8 mouse cellular contexts compared by ENCODE assay signal in genomic region chr4:3412323-3412722, GRCm38 (mm10).
DNase-seq lines count a peak whose midpoint lies in the region; ATAC-seq and TF ChIP-seq lines count a peak whose summit lies in the region.
"Not testable (repeated sequence)": the region's sequence is repeated elsewhere in the genome, so short reads cannot be mapped to it uniquely, and the experiment has no call there.

No protein-coding gene starts in this region.

- ATAC-seq in activated CD4-positive, CD25-positive, alpha-beta regulatory T cell, adult 4 months, result peak; percentile 19
- peak; percentile 65 for ATAC-seq in common myeloid progenitor, adult 5-6 weeks (replicated peaks; ENCODE audit: low read depth, poor library complexity, severe bottlenecking)
- ATAC-seq in granulocyte monocyte progenitor cell, adult 5-6 weeks (replicated peaks; ENCODE audit: poor library complexity, severe bottlenecking), result peak; percentile 63; the same call in 1 of the 2 replicates
- peak; percentile 37 to 55; a peak in 3 of 4 replicates for ATAC-seq in hematopoietic stem cell, adult 5-6 weeks (replicated peaks in 1 of 2; ENCODE audit: insufficient read depth in 1 of 2, low FRiP score in 2 of 2, low TSS enrichment in 1 of 2, low read depth in 1 of 2, poor library complexity in 2 of 2, severe bottlenecking in 2 of 2)
- ATAC-seq in megakaryocyte progenitor cell, adult 5-6 weeks (replicated peaks; ENCODE audit: poor library complexity), result peak; percentile 64

- TF ChIP-seq EP300 in CH12.LX (IDR thresholded peaks at IDR 0.05; ENCODE audit: low read length), result not testable (repeated sequence)

- peaks cover 4 to 19% of the 10 kb centered on the region in 2 experiments; a peak in 2 of 4 replicates for H3K4me1 ChIP-seq in CH12.LX (ENCODE audit: control insufficient read depth in 1 of 2, insufficient read depth in 2 of 2)

- H3K79me2 ChIP-seq in CH12.LX (replicated peaks; ENCODE audit: control insufficient read depth, extremely low read depth, insufficient read depth, poor library complexity, severe bottlenecking), result not testable (repeated sequence)

- H3K9me3 ChIP-seq in CH12.LX (replicated peaks; ENCODE audit: low read length), result not testable (repeated sequence)

- in situ Hi-C loops in CH12.LX (cut with MboI; ENCODE audit: low pct_ligation_motif_present, low pct_unique_long_range_greater_than_20kb, low sequenced_read_pairs), result loop anchor here (25.0 kb wide), 1 partner anchor 175 kb away; no protein-coding TSS in a partner anchor

- TF ChIP-seq RAD21 in CH12.LX (IDR thresholded peaks at IDR 0.05; ENCODE audit: low read depth, low read length), result not testable (repeated sequence)

- peak; percentile 16 for DNase-seq in CH12.LX (ENCODE audit: extremely low read depth)
- peak; percentile 9 for DNase-seq in ZHBTc4 (ENCODE audit: low read depth, low spot score)
- DNase-seq in induced T-regulatory cell, adult 2 months (ENCODE audit: low read depth), result peak; percentile 3

- H3K9ac ChIP-seq in CH12.LX (ENCODE audit: insufficient read depth, low read depth), result not testable (repeated sequence)

- not testable (repeated sequence) for H3K36me3 ChIP-seq in CH12.LX (replicated peaks in 1 of 2; ENCODE audit: control insufficient read depth in 1 of 2, insufficient read depth in 1 of 2, low read length in 1 of 2)

- H3K27ac ChIP-seq in CH12.LX (ENCODE audit: insufficient read depth, low read depth), result not testable (repeated sequence)

- not testable (repeated sequence) for H3K4me3 ChIP-seq in CH12.LX (replicated peaks in 1 of 3; ENCODE audit: low read depth in 2 of 3, low read length in 2 of 3, poor library complexity in 1 of 3)

- dilution Hi-C loops in CH12.LX (cut with MboI; ENCODE audit: extremely low pct_ligation_motif_present, extremely low pct_unique_long_range_greater_than_20kb, low sequenced_read_pairs), result not testable (repeated sequence)

- TF ChIP-seq POLR2A in CH12.LX (IDR thresholded peaks at IDR 0.05; ENCODE audit: low read depth, low read length), result not testable (repeated sequence)

- not testable (repeated sequence) for TF ChIP-seq CTCF in CH12.LX (conservative IDR thresholded peaks at IDR 0.05 in 1 of 2, IDR thresholded peaks at IDR 0.05 in 1 of 2; ENCODE audit: low read depth in 2 of 2, low read length in 2 of 2)

- not testable (repeated sequence) for H3K4me2 ChIP-seq in CH12.LX (ENCODE audit: insufficient read depth, low read depth, poor library complexity, severe bottlenecking)

- H3K27me3 ChIP-seq in CH12.LX (replicated peaks), result not testable (repeated sequence)
